Mouse (Mus musculus) brain, embryonic 18.5 days (tissue): Measurements from ENCODE around the gene Fstl3.

Experiments used
- DNase-seq: peaks from one replicate; pipeline ENCODE4 v3.0.0-alpha.2; 2012; ENCODE audit warnings: low read depth, low spot score

The Fstl3 gene

GRCm38 (mm10) chr10:79760603-79761143, 16.4 kb upstream of the Fstl3 start:
- no peak for DNase-seq

GRCm38 (mm10) chr10:79762875-79763274, 14.2 kb upstream of the Fstl3 start:
- no peak for DNase-seq

DNA sequence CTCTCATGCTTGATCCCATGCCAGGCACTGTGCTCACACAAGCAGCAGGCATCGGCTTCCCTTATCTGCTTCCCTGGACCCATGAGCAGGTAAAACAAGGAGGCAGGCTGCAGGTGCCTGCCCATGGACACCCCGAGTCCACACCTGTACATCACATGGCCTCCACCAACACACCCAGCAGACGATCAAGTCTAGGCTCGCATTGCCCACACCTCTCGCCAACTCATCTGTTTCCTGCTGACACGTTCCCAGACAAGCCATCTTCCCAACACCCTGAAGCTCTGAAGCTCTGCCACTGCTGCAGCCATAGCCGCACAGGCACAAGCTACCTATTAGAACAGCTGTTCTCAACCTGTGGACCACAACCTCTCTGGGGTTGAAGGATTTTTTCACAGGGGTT, 12.8 kb upstream of the Fstl3 start:
- DNase-seq = no peak

GRCm38 (mm10) chr10:79765228-79765745, 11.8 kb upstream of the Fstl3 start:
- DNase-seq = no peak

GRCm38 (mm10) chr10:79766001-79766507, 11.0 kb upstream of the Fstl3 start:
- no peak for DNase-seq

- peak; percentile 91 for DNase-seq
These were observed 10.4 kb upstream of the Fstl3 start, which contains the start of gene Rnf126 for GRCm38 (mm10) chr10:79766508-79767325. Rnf126 (minus strand) TSS chr10:79766952.

DNA sequence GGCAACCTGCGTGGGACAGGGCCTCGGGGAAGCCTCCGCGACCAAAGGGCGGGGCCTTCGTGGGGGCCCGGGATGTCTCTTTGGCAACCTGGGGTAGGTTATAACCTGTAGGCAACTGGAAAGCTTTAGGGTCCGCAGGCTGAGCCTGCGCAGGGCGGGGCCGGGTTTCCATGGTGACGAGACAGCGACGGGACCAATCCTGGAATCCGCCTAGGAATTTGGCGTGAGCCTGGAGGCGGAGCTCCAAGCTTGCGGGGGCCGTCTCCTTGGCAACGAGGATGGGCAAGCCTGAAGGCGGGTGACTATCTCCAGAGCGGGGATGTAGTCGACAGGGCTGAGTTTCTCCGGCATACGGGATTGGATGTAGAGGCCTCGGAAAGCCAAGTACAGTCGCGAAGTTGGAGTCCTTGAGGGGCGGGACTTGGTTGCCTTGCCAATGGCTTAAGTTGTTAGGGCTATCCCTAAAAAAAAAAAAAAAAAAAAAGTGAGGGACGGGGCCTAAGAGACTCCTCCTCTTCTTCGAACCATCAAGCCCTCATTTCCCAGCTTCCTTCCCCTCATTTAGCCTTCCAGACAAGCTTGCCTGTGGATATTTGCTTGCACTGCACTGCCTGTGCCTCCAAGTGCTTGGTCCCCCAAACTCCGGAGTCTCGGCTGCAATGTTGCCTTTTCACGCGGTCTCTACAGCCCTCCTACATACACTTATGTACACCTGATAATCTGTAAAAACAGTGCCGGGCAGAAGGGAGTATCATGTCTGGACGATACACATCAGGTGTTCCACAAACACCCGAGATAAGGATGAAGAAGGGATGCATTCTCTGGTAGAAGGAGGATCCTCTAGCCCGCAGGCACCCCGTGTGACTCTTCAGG, 9.5 kb upstream of the Fstl3 start:
- DNase-seq = peak; percentile 90

DNA sequence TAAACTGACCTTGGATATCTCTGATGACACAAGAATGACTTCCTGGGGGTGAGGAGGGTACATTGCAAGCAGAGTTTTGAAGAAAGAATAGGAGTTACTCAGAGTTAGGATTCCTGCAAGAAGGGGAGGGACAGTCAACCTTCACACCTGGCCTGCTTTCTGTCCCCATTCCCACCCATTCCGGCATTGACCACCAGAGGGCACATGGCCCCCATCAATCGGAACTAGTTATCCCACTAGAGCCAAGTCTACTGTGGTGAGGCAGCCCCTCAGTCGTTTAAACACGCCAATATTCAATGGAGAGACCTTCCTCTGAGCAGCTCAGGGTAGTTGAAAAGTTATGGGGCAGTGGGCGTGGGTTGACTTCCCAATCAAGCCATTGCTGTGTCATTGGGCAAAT, 8.7 kb upstream of the Fstl3 start:
- DNase-seq = no peak

- DNase-seq = no peak
These were observed 7.7 kb upstream of the Fstl3 start for GRCm38 (mm10) chr10:79769329-79769728.

DNA sequence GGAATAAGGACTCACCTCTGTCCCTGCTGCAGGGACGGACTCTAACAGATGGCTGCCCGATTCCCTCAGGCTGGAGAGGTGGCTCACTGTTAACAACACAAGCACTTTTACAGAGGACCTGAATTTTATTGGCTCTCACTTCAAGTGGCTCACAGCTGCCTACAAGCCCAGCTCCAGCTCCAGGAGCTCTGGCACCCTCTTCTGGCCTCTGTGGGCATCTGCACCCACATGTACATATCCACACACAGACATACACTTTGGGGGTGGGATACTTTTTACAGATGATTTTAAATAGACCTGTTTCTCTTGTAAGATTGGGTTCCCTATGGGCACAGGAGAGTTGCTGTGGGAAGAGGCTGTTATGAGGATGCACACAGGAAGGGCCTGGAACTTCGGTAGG, 4.8 kb upstream of the Fstl3 start:
- DNase-seq = no peak

GRCm38 (mm10) chr10:79773208-79773607, 3.9 kb upstream of the Fstl3 start:
- DNase-seq = no peak

DNA sequence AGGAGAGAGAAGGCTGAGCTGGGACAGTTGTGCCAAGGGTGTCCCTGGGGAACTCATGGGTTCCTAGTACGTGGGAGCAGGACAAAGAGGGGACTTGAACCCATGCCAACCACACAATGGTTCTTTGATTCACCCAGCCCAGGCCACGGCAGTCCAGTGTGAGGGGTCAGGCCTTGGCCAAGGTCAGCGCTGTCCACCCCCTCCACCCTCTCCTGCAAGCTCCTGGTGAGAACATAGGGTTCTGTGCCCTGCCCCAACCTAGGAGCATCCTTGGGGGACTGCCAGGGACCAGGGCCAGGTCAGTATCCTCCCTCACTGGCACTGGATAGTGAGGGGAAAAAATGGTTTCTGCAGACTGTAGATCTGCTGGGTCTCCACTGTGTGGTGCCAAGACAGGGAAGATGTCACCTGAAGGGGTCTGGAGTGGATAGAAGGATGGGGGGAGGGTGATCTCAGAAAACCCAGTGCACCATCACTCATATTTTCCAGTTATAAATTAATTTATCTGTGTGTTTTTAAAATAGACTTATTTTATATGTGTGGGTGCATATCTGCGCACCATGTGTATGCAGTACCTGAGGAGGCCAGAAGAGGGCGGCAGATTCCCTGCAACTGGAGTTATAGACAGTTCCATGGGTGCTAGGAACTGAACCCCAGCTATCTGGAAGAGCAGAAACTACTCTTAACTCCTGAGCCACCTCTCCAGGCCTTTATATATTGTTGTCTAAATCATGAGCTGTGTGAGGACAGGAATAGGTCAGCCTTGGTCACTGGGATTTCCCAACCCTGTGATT, 2.4 kb upstream of the Fstl3 start:
- no peak for DNase-seq

- no peak for DNase-seq
These were observed 934 bp downstream of the Fstl3 start for GRCm38 (mm10) chr10:79778006-79778405.

DNA sequence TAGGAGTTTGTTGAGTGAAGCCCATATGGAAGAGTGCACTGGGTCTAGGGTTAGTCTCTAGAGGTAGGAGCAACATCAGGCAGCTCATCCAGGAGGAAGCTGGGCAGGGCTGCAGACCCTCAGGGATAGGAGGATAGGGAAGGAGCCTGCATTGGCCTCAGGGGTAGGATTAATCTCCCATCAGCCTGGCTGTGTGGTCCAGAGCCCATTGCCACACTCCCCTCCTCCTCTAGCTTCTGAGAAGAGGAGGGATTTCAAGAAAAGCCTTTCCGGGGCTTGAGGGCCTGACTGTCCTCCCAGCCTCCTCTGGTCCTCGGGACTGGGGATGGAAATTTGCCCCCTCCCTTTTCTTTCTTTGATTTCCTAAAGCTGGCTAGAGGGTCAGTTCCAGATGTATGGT, 2.1 kb downstream of the Fstl3 start:
- no peak for DNase-seq

GRCm38 (mm10) chr10:79779784-79780663, 3.0 kb downstream of the Fstl3 start:
- DNase-seq = peak; percentile 90

GRCm38 (mm10) chr10:79780664-79781015, 3.6 kb downstream of the Fstl3 start:
- DNase-seq = peak; percentile 62

DNA sequence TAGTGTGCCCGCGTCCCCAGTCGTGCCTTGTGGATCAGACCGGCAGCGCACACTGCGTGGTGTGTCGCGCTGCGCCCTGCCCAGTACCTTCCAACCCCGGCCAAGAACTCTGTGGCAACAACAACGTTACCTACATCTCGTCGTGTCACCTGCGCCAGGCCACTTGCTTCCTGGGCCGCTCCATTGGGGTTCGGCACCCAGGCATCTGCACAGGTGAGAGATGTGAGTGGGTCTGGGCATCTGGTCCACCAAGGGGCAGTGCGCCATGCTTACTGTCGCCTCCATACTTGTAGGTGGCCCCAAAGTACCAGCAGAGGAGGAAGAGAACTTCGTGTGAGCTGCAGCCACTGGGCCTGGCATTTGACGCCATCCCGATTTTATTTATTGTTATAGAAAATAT, 4.1 kb downstream of the Fstl3 start:
- DNase-seq = no peak

DNA sequence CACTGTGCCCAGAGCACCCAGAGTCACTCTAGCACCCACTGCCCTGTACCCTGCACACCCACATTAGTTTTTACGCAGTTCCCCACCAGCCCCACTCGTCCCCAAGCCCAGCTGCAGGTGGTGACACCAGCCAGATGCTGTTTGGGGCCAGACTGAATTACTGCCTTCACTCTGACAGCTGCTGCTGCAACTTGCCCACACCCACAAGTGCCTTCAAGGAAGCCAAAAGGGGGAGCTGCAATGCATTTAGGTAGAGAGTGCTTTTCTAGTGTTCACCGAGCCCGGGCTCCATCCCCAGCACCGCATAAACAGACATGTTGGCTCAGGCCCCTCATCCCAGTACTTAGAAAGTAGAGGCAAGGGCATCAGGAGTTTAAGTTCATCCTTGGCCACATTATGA, 4.9 kb downstream of the Fstl3 start:
- DNase-seq = no peak

DNA sequence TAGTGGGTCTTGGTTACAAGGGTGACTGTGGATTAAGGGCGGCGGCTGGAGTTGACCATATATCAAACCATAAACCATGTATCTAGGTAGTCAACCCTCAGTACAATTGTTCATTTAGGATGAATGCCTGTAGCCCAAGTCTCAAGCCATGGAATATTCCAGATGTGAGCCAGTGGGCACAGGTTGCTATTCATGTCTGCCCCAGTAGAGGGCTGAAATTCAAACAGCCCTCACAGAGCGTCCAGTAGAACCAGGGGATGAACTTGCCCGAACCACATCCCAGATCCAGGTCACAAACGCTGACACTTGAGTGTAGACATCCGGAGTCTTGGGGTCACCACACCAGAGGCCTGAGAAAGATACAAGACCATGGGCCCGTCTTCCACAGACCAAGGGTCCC, 6.0 kb downstream of the Fstl3 start:
- DNase-seq = no peak
